Mouse (Mus musculus): ENCODE data around the gene Cdsn.

The Cdsn gene

DNA sequence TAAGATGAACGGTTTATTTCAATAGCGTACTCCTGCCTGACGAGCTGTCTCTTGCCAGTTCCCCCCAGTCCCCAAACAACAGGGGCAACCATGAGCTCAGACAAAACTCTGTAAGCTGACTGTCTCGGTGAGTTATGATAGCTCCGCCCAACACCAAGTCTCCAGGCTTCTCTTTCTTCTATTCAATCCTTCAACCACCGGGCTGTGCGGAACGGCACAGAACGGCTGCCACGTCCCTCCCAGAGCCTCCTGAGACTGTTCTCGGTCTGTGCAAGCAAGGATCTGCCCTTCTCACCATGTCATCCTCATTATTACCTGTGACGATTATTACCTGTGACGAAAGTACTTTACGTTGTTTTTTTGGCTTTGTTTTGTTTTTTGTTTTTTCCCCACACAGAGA is 18.9 kb downstream of the Cdsn start:
- DNase-seq (ENCODE audit: low spot score in 2 of 2), result no peak

- DNase-seq (ENCODE audit: low spot score in 2 of 2), result no peak
Measured at GRCm38 (mm10) chr17:35571477-35571876, 19.5 kb downstream of the Cdsn start.

GRCm38 (mm10) chr17:35578211-35578610 is 26.3 kb downstream of the Cdsn start:
- DNase-seq (ENCODE audit: low spot score in 2 of 2), result peak; percentile 28 to 65

DNA sequence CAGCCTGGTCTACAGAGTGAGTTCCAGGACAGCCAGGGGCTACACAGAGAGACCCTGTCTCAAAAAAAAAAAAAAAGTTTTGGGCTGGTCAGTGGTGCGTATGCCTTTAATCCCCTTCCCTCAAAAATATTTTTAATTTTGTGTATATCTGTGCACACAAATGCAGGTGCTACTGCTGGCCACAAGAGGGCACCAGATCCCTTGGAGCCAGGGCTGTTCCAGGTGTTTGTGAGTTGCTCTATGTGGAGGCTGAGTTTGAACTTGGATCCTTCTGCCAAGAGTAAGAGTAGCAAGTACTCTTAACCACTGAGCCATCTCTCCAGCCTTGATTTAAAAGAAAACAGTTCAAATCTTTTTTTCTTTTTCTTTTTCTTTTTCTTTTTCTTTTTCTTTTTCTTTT is 31.0 kb downstream of the Cdsn start:
- no peak for DNase-seq (ENCODE audit: low spot score in 2 of 2)

DNA sequence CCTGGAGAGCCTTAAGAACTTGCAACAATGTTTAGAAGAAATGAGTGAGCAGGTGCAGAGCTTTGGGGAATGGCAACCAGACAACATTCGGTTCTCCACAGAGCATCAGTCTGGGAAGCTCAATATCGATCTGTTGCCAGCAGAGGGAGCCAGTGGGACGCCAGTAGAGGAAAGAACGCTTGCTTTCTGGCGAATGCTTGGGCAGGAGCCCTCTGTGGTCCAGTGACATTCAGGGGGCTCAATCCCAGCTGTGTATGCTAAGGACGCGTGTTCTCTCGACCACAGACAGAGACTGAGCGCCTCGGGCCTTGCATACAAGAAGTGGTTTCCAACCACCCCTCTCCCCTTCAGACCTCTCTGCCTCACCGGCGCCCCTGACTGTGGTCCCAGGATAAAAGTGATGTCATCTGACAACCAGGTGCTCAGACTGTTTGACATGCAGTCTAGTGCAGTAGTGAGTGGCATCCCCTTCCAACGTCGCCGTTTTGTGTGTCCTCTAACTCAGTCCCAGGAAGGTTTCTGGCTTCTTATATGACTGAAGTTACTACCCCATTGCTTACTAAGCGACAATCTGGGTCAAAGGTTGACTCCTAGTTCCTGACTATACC is 32.5 kb downstream of the Cdsn start:
- DNase-seq (ENCODE audit: low spot score in 2 of 2), result peak; percentile 31 to 51

GRCm38 (mm10) chr17:35587291-35587690 is 35.4 kb downstream of the Cdsn start:
- no peak for DNase-seq (ENCODE audit: low spot score in 2 of 2)

- no peak for DNase-seq (ENCODE audit: low spot score in 2 of 2)
Measured at GRCm38 (mm10) chr17:35588387-35588786, 36.5 kb downstream of the Cdsn start.

GRCm38 (mm10) chr17:35590410-35591218 is 38.7 kb downstream of the Cdsn start:
- DNase-seq (ENCODE audit: low spot score in 2 of 2), result peak; percentile 27 to 60

GRCm38 (mm10) chr17:35591219-35591578 is 39.3 kb downstream of the Cdsn start:
- no peak for DNase-seq (ENCODE audit: low spot score in 2 of 2)

DNA sequence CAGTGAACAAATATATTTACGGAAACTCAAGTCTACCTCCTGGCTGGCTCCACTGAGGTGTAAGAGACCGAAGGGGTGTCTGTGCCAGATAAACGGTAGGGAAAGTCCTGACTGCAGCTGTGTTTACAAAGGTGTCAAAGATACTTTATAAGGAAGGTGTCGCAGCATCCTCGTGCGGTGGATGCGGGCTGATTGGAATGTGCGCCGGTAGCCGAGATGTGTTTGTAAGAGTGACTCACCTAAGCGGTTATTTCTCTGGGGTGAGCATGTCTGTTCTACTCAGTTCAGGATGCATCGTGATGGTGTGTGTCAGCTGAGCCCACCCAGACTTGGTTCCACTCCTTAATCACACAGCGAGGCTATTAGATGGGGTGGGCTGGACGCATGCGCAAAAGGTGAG is 39.8 kb downstream of the Cdsn start:
- no peak for DNase-seq (ENCODE audit: low spot score in 2 of 2)

DNA sequence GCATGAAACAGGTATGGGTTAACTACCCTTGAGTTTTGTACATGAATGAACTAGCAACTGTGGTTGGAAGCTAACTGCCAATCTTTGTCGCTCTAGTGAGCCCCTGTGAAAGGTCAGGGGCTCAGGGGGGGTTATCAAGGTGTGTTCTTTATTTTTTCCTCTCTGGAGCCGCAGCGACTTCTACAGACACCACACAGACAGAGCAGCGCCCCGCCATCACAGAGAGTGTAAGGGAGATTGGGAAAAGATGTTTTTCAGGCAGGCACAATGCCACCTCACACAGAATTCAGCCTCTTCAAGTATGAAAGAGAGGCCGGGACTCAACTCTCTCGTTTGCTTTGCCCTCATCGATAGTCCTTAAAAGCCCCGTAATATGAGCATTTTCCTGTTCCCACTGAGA is 40.2 kb downstream of the Cdsn start:
- no peak for DNase-seq (ENCODE audit: low spot score in 2 of 2)

DNA sequence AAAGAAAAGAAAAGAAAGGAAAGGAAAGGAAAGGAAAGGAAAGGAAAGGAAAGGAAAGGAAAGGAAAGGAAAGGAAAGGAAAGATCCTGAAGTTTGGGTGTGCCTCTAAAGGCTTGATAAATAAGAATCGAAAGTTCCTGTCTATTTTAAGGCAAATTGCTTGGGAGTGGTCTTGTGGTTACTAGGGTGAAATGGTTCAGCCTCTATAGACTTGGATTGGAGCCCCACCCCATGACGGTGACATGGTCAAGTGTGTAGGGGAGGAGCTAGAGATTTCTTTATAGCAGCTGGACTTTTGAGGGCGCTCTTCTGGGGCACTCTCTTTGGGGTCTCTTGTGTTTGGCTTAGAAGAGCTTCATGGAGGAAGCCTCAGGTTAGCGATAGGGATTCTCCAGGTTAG is 41.9 kb downstream of the Cdsn start:
- DNase-seq (ENCODE audit: low spot score in 2 of 2), result no peak

- no peak for DNase-seq (ENCODE audit: low spot score in 2 of 2)
Measured at GRCm38 (mm10) chr17:35594456-35594855, 42.5 kb downstream of the Cdsn start.

GRCm38 (mm10) chr17:35597399-35597798 is 45.5 kb downstream of the Cdsn start:
- DNase-seq (ENCODE audit: low spot score in 2 of 2), result no peak

DNA sequence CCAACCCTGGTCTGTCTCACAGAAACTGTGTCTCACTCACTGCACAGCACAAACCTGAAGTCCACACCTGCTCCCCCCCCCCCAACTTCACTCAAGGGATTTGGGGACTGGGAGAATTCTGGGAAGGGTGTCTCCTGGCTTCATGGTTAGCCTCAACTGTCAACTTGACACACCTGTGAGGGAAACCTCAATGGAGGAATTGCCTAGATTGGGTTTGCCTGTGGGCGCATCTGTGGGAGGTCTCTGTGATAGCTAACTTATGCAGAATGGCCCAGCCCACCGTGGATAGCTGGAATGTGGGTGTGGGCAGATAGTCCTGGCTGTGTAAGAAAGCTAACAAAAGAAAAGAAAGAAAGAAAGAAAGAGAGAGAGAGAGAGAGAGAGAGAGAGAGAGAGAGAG is 49.3 kb downstream of the Cdsn start, which contains the start of gene Sfta2:
Gene Sfta2, plus strand, starts transcription at position 301 of the 400 bp plus-strand sequence.
- no peak for DNase-seq (ENCODE audit: low spot score in 2 of 2)

GRCm38 (mm10) chr17:35601736-35602354 is 49.9 kb downstream of the Cdsn start:
- no peak for DNase-seq (ENCODE audit: low spot score in 2 of 2)

Data from heart, adult 9 months (tissue).